Mouse (Mus musculus): ENCODE data around the gene Ovol1. TPM values are rescaled to one million over a fixed set of nuclear protein-coding genes. Genes with fewer than 3 reads are reported as not detected.
A peak's percentile ranks its signal among the peaks of the same experiment; 100 is the strongest.

Gene Ovol1
- polyA plus RNA-seq, 1 experiment = 8.5 TPM

- Histone ChIP-seq H3K4me3 (ENCODE audit: control insufficient read depth, low read depth, low read length) (no peak overlapping the region), H3K27me3 (ENCODE audit: control insufficient read depth, insufficient read depth, low read length) (no peaks in the 10 kb centered on the region), H3K4me1 (ENCODE audit: control insufficient read depth, insufficient read depth, low read length) (peaks cover 2% of the 10 kb centered on the region; the same call in 1 of the 2 replicates), H3K36me3 (ENCODE audit: control insufficient read depth, insufficient read depth, low read length) (no peaks in the 10 kb centered on the region; the same call in 1 of the 2 replicates), H3K27ac (ENCODE audit: control insufficient read depth, insufficient read depth, low read depth, low read length) (no peak overlapping the region)
- TF ChIP-seq CTCF (IDR thresholded peaks at IDR 0.05; ENCODE audit: control insufficient read depth, insufficient read depth, insufficient replicate concordance, low read depth, low read length) = no peak
- no peak for TF ChIP-seq POLR2A (IDR thresholded peaks at IDR 0.05; ENCODE audit: control insufficient read depth, low read depth, low read length)
These were observed 41.7 kb downstream of the Ovol1 start for GRCm38 (mm10) chr19:5518721-5519120.

- H3K4me3 ChIP-seq (ENCODE audit: control insufficient read depth, low read depth, low read length) = no peak overlapping the region
- no peak overlapping the region for H3K27ac ChIP-seq (ENCODE audit: control insufficient read depth, insufficient read depth, low read depth, low read length)
- TF ChIP-seq POLR2A (IDR thresholded peaks at IDR 0.05; ENCODE audit: control insufficient read depth, low read depth, low read length) = no peak
- no peak for TF ChIP-seq CTCF (IDR thresholded peaks at IDR 0.05; ENCODE audit: control insufficient read depth, insufficient read depth, insufficient replicate concordance, low read depth, low read length)
- no peaks in the 10 kb centered on the region for H3K27me3 ChIP-seq (ENCODE audit: control insufficient read depth, insufficient read depth, low read length)
- H3K4me1 ChIP-seq (ENCODE audit: control insufficient read depth, insufficient read depth, low read length) = peaks cover 4% of the 10 kb centered on the region
- no peaks in the 10 kb centered on the region; the same call in 1 of the 2 replicates for H3K36me3 ChIP-seq (ENCODE audit: control insufficient read depth, insufficient read depth, low read length)
These were observed 43.4 kb downstream of the Ovol1 start for GRCm38 (mm10) chr19:5516906-5517505.

- no peak overlapping the region for H3K27ac ChIP-seq (ENCODE audit: control insufficient read depth, insufficient read depth, low read depth, low read length)
- no peak overlapping the region for H3K4me3 ChIP-seq (ENCODE audit: control insufficient read depth, low read depth, low read length)
- TF ChIP-seq POLR2A (IDR thresholded peaks at IDR 0.05; ENCODE audit: control insufficient read depth, low read depth, low read length) (no peak), CTCF (IDR thresholded peaks at IDR 0.05; ENCODE audit: control insufficient read depth, insufficient read depth, insufficient replicate concordance, low read depth, low read length) (no peak)
- peaks cover 5% of the 10 kb centered on the region for H3K4me1 ChIP-seq (ENCODE audit: control insufficient read depth, insufficient read depth, low read length)
- H3K27me3 ChIP-seq (ENCODE audit: control insufficient read depth, insufficient read depth, low read length) = no peaks in the 10 kb centered on the region
- no peaks in the 10 kb centered on the region; the same call in 1 of the 2 replicates for H3K36me3 ChIP-seq (ENCODE audit: control insufficient read depth, insufficient read depth, low read length)
These were observed 44.3 kb downstream of the Ovol1 start for GRCm38 (mm10) chr19:5515840-5516777.

- Histone ChIP-seq H3K4me1 (ENCODE audit: control insufficient read depth, insufficient read depth, low read length) (peaks cover 15% of the 10 kb centered on the region), H3K27me3 (ENCODE audit: control insufficient read depth, insufficient read depth, low read length) (no peaks in the 10 kb centered on the region), H3K27ac (ENCODE audit: control insufficient read depth, insufficient read depth, low read depth, low read length) (no peak overlapping the region), H3K36me3 (ENCODE audit: control insufficient read depth, insufficient read depth, low read length) (no peaks in the 10 kb centered on the region), H3K4me3 (ENCODE audit: control insufficient read depth, low read depth, low read length) (no peak overlapping the region)
- TF ChIP-seq POLR2A (IDR thresholded peaks at IDR 0.05; ENCODE audit: control insufficient read depth, low read depth, low read length) (no peak), CTCF (IDR thresholded peaks at IDR 0.05; ENCODE audit: control insufficient read depth, insufficient read depth, insufficient replicate concordance, low read depth, low read length) (no peak)
These were observed 47.5 kb downstream of the Ovol1 start for GRCm38 (mm10) chr19:5513005-5513349.

GRCm38 (mm10) chr19:5512091-5513004 lies 48.1 kb downstream of the Ovol1 start:
- peak overlapping the region; percentile 39; the same call in 1 of the 2 replicates for H3K4me3 ChIP-seq (ENCODE audit: control insufficient read depth, low read depth, low read length)
- no peaks in the 10 kb centered on the region for H3K27me3 ChIP-seq (ENCODE audit: control insufficient read depth, insufficient read depth, low read length)
- H3K27ac ChIP-seq (ENCODE audit: control insufficient read depth, insufficient read depth, low read depth, low read length) = no peak overlapping the region
- H3K36me3 ChIP-seq (ENCODE audit: control insufficient read depth, insufficient read depth, low read length) = no peaks in the 10 kb centered on the region
- no peak for TF ChIP-seq CTCF (IDR thresholded peaks at IDR 0.05; ENCODE audit: control insufficient read depth, insufficient read depth, insufficient replicate concordance, low read depth, low read length)
- TF ChIP-seq POLR2A (IDR thresholded peaks at IDR 0.05; ENCODE audit: control insufficient read depth, low read depth, low read length) = no peak
- peaks cover 15% of the 10 kb centered on the region for H3K4me1 ChIP-seq (ENCODE audit: control insufficient read depth, insufficient read depth, low read length)

GRCm38 (mm10) chr19:5511074-5511632 lies 49.3 kb downstream of the Ovol1 start:
- H3K4me1 ChIP-seq (ENCODE audit: control insufficient read depth, insufficient read depth, low read length) = peaks cover 15% of the 10 kb centered on the region
- H3K27ac ChIP-seq (ENCODE audit: control insufficient read depth, insufficient read depth, low read depth, low read length) = peak overlapping the region; percentile 89
- no peak for TF ChIP-seq CTCF (IDR thresholded peaks at IDR 0.05; ENCODE audit: control insufficient read depth, insufficient read depth, insufficient replicate concordance, low read depth, low read length)
- H3K4me3 ChIP-seq (ENCODE audit: control insufficient read depth, low read depth, low read length) = peak overlapping the region; percentile 92
- no peaks in the 10 kb centered on the region for H3K36me3 ChIP-seq (ENCODE audit: control insufficient read depth, insufficient read depth, low read length)
- no peaks in the 10 kb centered on the region for H3K27me3 ChIP-seq (ENCODE audit: control insufficient read depth, insufficient read depth, low read length)

All from testis, adult 2 months (tissue).